Mouse (Mus musculus): ENCODE measurements around the gene Ptch1. TPM values are rescaled to one million over a fixed set of nuclear protein-coding genes. Genes with fewer than 3 reads are reported as not detected.

The Ptch1 gene
- total RNA-seq (2012; rRNA removed) (7.4 and 8.2 TPM in 2 replicates), total RNA-seq (2014; rRNA removed) (5.2 and 6.2 TPM in 2 replicates), polyA plus RNA-seq (2012; ENCODE audit: insufficient read length, low read depth) (14.9 and 15.5 TPM in 2 replicates)

DNA sequence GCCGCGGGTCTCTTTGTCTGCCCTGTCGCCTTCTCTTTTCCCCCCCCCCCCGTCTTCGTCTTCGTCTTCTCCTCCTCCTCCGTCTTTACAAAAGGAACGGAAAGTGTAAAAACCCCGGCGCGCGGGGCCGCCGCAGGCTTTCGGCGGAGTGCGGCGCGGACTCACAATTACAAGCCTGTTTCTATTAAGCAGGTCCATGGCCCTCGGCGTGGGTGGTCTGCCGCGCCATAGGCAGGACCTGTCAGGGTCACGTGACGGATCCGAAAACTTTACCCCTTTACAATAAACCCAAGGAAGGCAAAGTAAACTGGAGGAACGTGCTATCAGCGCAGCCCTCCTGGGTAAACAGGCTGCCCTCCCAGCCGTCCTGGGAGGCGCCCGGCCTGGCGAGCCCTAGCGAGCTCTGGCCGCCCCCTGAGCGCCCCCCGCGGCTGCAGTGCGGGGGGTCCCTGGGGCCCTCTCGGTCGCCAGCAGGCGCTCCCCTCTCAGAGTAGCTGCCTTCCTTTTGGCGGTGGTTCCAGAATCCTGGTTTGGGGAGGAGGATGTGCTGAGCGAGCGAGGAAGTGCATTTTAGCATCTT is at the start of gene Ptch1:
Ptch1 (minus strand) TSS at position 343 of the 580 bp plus-strand sequence.
- in situ Hi-C loops (cut with MboI; ENCODE audit: low pct_ligation_motif_present, low pct_unique_long_range_greater_than_20kb, low sequenced_read_pairs), result loop anchor here (25.0 kb wide), 1 partner anchor 239 kb away; the partner anchor contains the start of gene Ercc6l2
- peaks cover 7 to 24% of the 10 kb centered on the region in 2 experiments for H3K4me1 ChIP-seq (ENCODE audit: control insufficient read depth in 1 of 2, insufficient read depth in 2 of 2)

DNA sequence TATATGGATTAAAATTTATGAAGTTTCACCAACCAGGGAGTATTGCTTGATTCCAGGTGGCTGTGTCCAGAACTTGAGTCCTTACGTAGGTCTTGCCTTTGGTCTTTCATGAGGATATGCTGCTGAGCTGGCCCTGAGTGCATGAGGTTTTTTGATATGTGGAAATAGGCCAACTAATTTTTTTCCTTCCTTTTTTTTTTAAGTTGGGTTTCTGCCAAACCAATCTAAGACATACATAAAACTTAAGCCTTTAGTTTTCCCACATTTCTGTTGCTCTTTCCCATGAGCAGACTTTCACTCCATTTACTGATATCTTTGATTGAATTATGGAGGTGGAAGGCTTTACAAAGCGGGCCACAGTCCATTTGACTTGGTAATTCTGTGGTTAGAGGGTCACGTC is 47.9 kb upstream of the Ptch1 start:
- no peaks in the 10 kb centered on the region for H3K79me2 ChIP-seq (replicated peaks; ENCODE audit: control insufficient read depth, extremely low read depth, insufficient read depth, poor library complexity, severe bottlenecking)
- dilution Hi-C loops (cut with MboI; ENCODE audit: extremely low pct_ligation_motif_present, extremely low pct_unique_long_range_greater_than_20kb, low sequenced_read_pairs) (no loop called here), in situ Hi-C loops (cut with MboI; ENCODE audit: low pct_ligation_motif_present, low pct_unique_long_range_greater_than_20kb, low sequenced_read_pairs) (no loop called here)
- no peak overlapping the region for H3K27ac ChIP-seq (ENCODE audit: insufficient read depth, low read depth)
- no peak overlapping the region for H3K4me3 ChIP-seq (replicated peaks in 1 of 3; ENCODE audit: low read depth in 2 of 3, low read length in 2 of 3, poor library complexity in 1 of 3)
- no peak for TF ChIP-seq USF1 (IDR thresholded peaks at IDR 0.05; ENCODE audit: low read depth, low read length)
- no peak for TF ChIP-seq POLR2A (IDR thresholded peaks at IDR 0.05; ENCODE audit: low read depth, low read length)
- TF ChIP-seq TCF12 (IDR thresholded peaks at IDR 0.05; ENCODE audit: low read depth, low read length), result no peak
- no peak for TF ChIP-seq PAX5 (IDR thresholded peaks at IDR 0.05; ENCODE audit: low read length)
- TF ChIP-seq USF2 (conservative IDR thresholded peaks at IDR 0.05; ENCODE audit: low read depth, low read length), result no peak
- no peak for TF ChIP-seq POLR2AphosphoS2 (IDR thresholded peaks at IDR 0.05; ENCODE audit: low read depth, low read length)
- no peak for TF ChIP-seq IRF4 (IDR thresholded peaks at IDR 0.05; ENCODE audit: low read depth, low read length)
- TF ChIP-seq RCOR1 (conservative IDR thresholded peaks at IDR 0.05; ENCODE audit: low read depth, low read length), result no peak
- TF ChIP-seq E2F4 (IDR thresholded peaks at IDR 0.05; ENCODE audit: insufficient replicate concordance, low read depth, low read length), result no peak
- TF ChIP-seq ZNF384 (IDR thresholded peaks at IDR 0.05; ENCODE audit: low read depth, low read length), result no peak
- TF ChIP-seq TBP (conservative IDR thresholded peaks at IDR 0.05; ENCODE audit: low read depth, low read length), result no peak
- H3K4me1 ChIP-seq (ENCODE audit: control insufficient read depth in 1 of 2, insufficient read depth in 2 of 2), result peaks cover 3 to 26% of the 10 kb centered on the region in 2 experiments; a peak in 3 of 4 replicates
- no peaks in the 10 kb centered on the region for H3K27me3 ChIP-seq (replicated peaks)
- no peak for DNase-seq (ENCODE audit: extremely low read depth)
- no peaks in the 10 kb centered on the region for H3K36me3 ChIP-seq (replicated peaks in 1 of 2; ENCODE audit: control insufficient read depth in 1 of 2, insufficient read depth in 1 of 2, low read length in 1 of 2)
- no peak overlapping the region for H3K4me2 ChIP-seq (ENCODE audit: insufficient read depth, low read depth, poor library complexity, severe bottlenecking)
- H3K9me3 ChIP-seq (replicated peaks; ENCODE audit: low read length), result no peaks in the 10 kb centered on the region
- no peak overlapping the region for H3K9ac ChIP-seq (ENCODE audit: insufficient read depth, low read depth)

More for the DNA sequence above, at the start of gene Ptch1:
- Histone ChIP-seq H3K27ac (ENCODE audit: insufficient read depth, low read depth) (no peak within 1 kb of the TSS), H3K4me3 (replicated peaks in 1 of 3; ENCODE audit: low read depth in 2 of 3, low read length in 2 of 3, poor library complexity in 1 of 3) (peak within 1 kb of the TSS; percentile 25 to 71 (median 50)), H3K79me2 (replicated peaks; ENCODE audit: control insufficient read depth, extremely low read depth, insufficient read depth, poor library complexity, severe bottlenecking) (no peaks in the 10 kb centered on the region), H3K4me2 (ENCODE audit: insufficient read depth, low read depth, poor library complexity, severe bottlenecking) (peak within 1 kb of the TSS; percentile 98), H3K27me3 (replicated peaks) (peaks cover 68% of the 10 kb centered on the region), H3K9ac (ENCODE audit: insufficient read depth, low read depth) (peak within 1 kb of the TSS; percentile 41; the same call in 1 of the 2 replicates), H3K9me3 (replicated peaks; ENCODE audit: low read length) (no peaks in the 10 kb centered on the region), H3K36me3 (replicated peaks in 1 of 2; ENCODE audit: control insufficient read depth in 1 of 2, insufficient read depth in 1 of 2, low read length in 1 of 2) (no peaks in the 10 kb centered on the region)
- TF ChIP-seq USF1 (IDR thresholded peaks at IDR 0.05; ENCODE audit: low read depth, low read length) (peak; percentile 68), GABPA (IDR thresholded peaks at IDR 0.05; ENCODE audit: insufficient replicate concordance, low read depth, low read length) (no peak), USF2 (conservative IDR thresholded peaks at IDR 0.05; ENCODE audit: low read depth, low read length) (0 out of 2 replicates have a peak, but pooled peaks have one; percentile 23), BHLHE40 (IDR thresholded peaks at IDR 0.05; ENCODE audit: low read depth, low read length) (peak; percentile 69)
- no peak for DNase-seq (ENCODE audit: extremely low read depth)
- dilution Hi-C loops (cut with MboI; ENCODE audit: extremely low pct_ligation_motif_present, extremely low pct_unique_long_range_greater_than_20kb, low sequenced_read_pairs), result no loop called here

Measured in CH12.LX (cell line).